ENCODE assay signal across 20 mouse cellular contexts in genomic region chr6:102535599-102535998, GRCm38 (mm10). TPM values are rescaled to one million over a fixed set of nuclear protein-coding genes. Genes with fewer than 3 reads are reported as not detected.
DNase-seq lines count a peak whose midpoint lies in the region; ATAC-seq and TF ChIP-seq lines count a peak whose summit lies in the region.
"Had no signal": no experiment of that assay in that cellular context is flagged by ENCODE, and none has a peak within 500 bp of the region (broad histone marks: within the 10 kb centered on the region; RNA-seq: fewer than 3 reads in every experiment).

No protein-coding gene starts in this region.

- TF ChIP-seq POLR2A in MEL (IDR thresholded peaks at IDR 0.05; ENCODE audit: control insufficient read depth in 1 of 2, insufficient read depth in 1 of 2, low read depth in 1 of 2, low read length in 2 of 2, poor library complexity in 1 of 2) = no peak

- H3K27me3 ChIP-seq in MEL (ENCODE audit: control insufficient read depth in 1 of 2, insufficient read depth in 2 of 2, low read length in 2 of 2) = no peaks in the 10 kb centered on the region
- H3K27me3 ChIP-seq in liver, embryonic 13.5 days = no peaks in the 10 kb centered on the region
- H3K27me3 ChIP-seq: embryonic facial prominence, embryonic 13.5 days; forebrain, embryonic 12.5 days; heart, embryonic 12.5 days; hindbrain, embryonic 15.5 days had no signal

- no peaks in the 10 kb centered on the region for H3K79me2 ChIP-seq in MEL (ENCODE audit: control insufficient read depth, insufficient read depth, low read length, poor library complexity)

- 0 out of 2 replicates have a peak overlapping the region, but pooled peaks have one; percentile 5 for H3K4me2 ChIP-seq in liver, embryonic 13.5 days
- H3K4me2 ChIP-seq: embryonic facial prominence, embryonic 13.5 days; forebrain, embryonic 12.5 days; heart, embryonic 12.5 days; hindbrain, embryonic 15.5 days had no signal

- no peaks in the 10 kb centered on the region for H3K9me3 ChIP-seq in MEL (replicated peaks; ENCODE audit: insufficient read depth, low read length)
- no peaks in the 10 kb centered on the region for H3K9me3 ChIP-seq in liver, embryonic 13.5 days (replicated peaks)
- H3K9me3 ChIP-seq: embryonic facial prominence, embryonic 13.5 days; forebrain, embryonic 12.5 days; heart, embryonic 12.5 days; hindbrain, embryonic 15.5 days had no signal

- peak overlapping the region; percentile 56 for H3K27ac ChIP-seq in MEL (ENCODE audit: control insufficient read depth, low read depth, low read length)
- H3K27ac ChIP-seq in liver, embryonic 13.5 days = peak overlapping the region; percentile 51; the same call in 1 of the 2 replicates
- H3K27ac ChIP-seq: embryonic facial prominence, embryonic 13.5 days; forebrain, embryonic 12.5 days; hindbrain, embryonic 15.5 days had no signal

- 28% methylated on average over 4 of the region's 4 CpGs for WGBS in liver, embryonic 13.5 days (ENCODE audit: insufficient replicate concordance)

- no peak overlapping the region for H3K9ac ChIP-seq in MEL (ENCODE audit: control insufficient read depth, low read depth, low read length, poor library complexity, severe bottlenecking)
- no peak overlapping the region for H3K9ac ChIP-seq in liver, embryonic 13.5 days
- H3K9ac ChIP-seq: embryonic facial prominence, embryonic 13.5 days; forebrain, embryonic 12.5 days; heart, embryonic 12.5 days; hindbrain, embryonic 15.5 days had no signal

- ATAC-seq in liver, embryonic 13.5 days (ENCODE audit: low read depth) = peak; percentile 80
- ATAC-seq in megakaryocyte progenitor cell, adult 5-6 weeks (replicated peaks; ENCODE audit: poor library complexity) = peak; percentile 92
- ATAC-seq: forebrain, embryonic 16.5 days had no signal

- peaks cover 0 to 19% of the 10 kb centered on the region in 2 experiments; a peak in 2 of 4 replicates for H3K36me3 ChIP-seq in MEL (ENCODE audit: control insufficient read depth in 1 of 2, insufficient read depth in 2 of 2, low read length in 2 of 2)
- no peaks in the 10 kb centered on the region for H3K36me3 ChIP-seq in liver, embryonic 13.5 days
- H3K36me3 ChIP-seq: embryonic facial prominence, embryonic 13.5 days; forebrain, embryonic 12.5 days; heart, embryonic 12.5 days; hindbrain, embryonic 15.5 days had no signal

- no peak for TF ChIP-seq CTCF in MEL (IDR thresholded peaks at IDR 0.05 in 2 of 3, conservative IDR thresholded peaks at IDR 0.05 in 1 of 3; ENCODE audit: control insufficient read depth in 1 of 3, insufficient read depth in 1 of 3, low read depth in 2 of 3, low read length in 3 of 3, poor library complexity in 1 of 3, severe bottlenecking in 1 of 3)

- intact Hi-C loops in heart, postnatal 25 days (cut with DNase I) = no loop called here

- TF ChIP-seq EP300 in MEL (IDR thresholded peaks at IDR 0.05; ENCODE audit: low read depth in 1 of 2, low read length in 2 of 2) = peak; percentile 98 to 99

- TF ChIP-seq RAD21 in MEL (IDR thresholded peaks at IDR 0.05; ENCODE audit: low read depth, low read length) = no peak

- peak; percentile 86 for DNase-seq in MEL (ENCODE audit: low read depth, low spot score)
- DNase-seq in c-Kit-positive CD71-positive TER-119-negative erythroid progenitor cells, embryonic 14.5 days (ENCODE audit: low read depth) = peak; percentile 45
- no peak for DNase-seq in liver, embryonic 13.5 days
- DNase-seq in heart, postnatal 25 days (ENCODE audit: low spot score) = no peak
- DNase-seq in frontal cortex, adult 2 months (ENCODE audit: extremely low spot score in 1 of 2, low spot score in 1 of 2) = no peak
- no peak for DNase-seq in spleen, adult 18-20 months
- DNase-seq: adrenal gland, postnatal 10 days; cerebellum, adult 11 months; cerebellum, adult 8-10 months; cerebellum, postnatal 14 days; gastrocnemius, postnatal 14 days; heart, postnatal 36 days had no signal

- H3K4me3 ChIP-seq in MEL (ENCODE audit: control insufficient read depth in 1 of 2, insufficient read depth in 1 of 2, low read depth in 2 of 2, low read length in 2 of 2) = peak overlapping the region in 1 of 2 experiments; percentile 40; a peak in 2 of 4 replicates
- H3K4me3 ChIP-seq in liver, embryonic 13.5 days (replicated peaks) = no peak overlapping the region
- H3K4me3 ChIP-seq: embryonic facial prominence, embryonic 13.5 days; forebrain, embryonic 12.5 days; heart, embryonic 12.5 days; hindbrain, embryonic 15.5 days had no signal

- peaks cover 6 to 15% of the 10 kb centered on the region in 2 experiments; a peak in 3 of 4 replicates for H3K4me1 ChIP-seq in MEL (ENCODE audit: control insufficient read depth in 1 of 2, insufficient read depth in 2 of 2, low read length in 2 of 2)
- H3K4me1 ChIP-seq in liver, embryonic 13.5 days (replicated peaks) = peaks cover 31% of the 10 kb centered on the region
- H3K4me1 ChIP-seq: embryonic facial prominence, embryonic 13.5 days; forebrain, embryonic 12.5 days; heart, embryonic 12.5 days; hindbrain, embryonic 15.5 days had no signal

TF ChIP-seq in MEL, 35 proteins besides CTCF, POLR2A, EP300 and RAD21:
- TF ChIP-seq ZMIZ1 (IDR thresholded peaks at IDR 0.05; ENCODE audit: low read depth, low read length) = 0 out of 2 replicates have a peak, but pooled peaks have one; percentile 23
- TF ChIP-seq ZNF384 (IDR thresholded peaks at IDR 0.05; ENCODE audit: low read depth, low read length) = peak; percentile 99
- TF ChIP-seq KAT2A (conservative IDR thresholded peaks at IDR 0.05; ENCODE audit: low read depth, low read length) = no peak
- TF ChIP-seq GATA1 (IDR thresholded peaks at IDR 0.05; ENCODE audit: low read depth, low read length) = peak; percentile 97
- TF ChIP-seq JUND (IDR thresholded peaks at IDR 0.05; ENCODE audit: low read depth, low read length) = peak; percentile 52; the same call in 1 of the 2 replicates
- peak; percentile 97 for TF ChIP-seq TCF12 (IDR thresholded peaks at IDR 0.05; ENCODE audit: low read depth, low read length)
- peak; percentile 16; the same call in 1 of the 2 replicates for TF ChIP-seq HCFC1 (IDR thresholded peaks at IDR 0.05; ENCODE audit: low read depth, low read length)
- 0 out of 2 replicates have a peak, but pooled peaks have one; percentile 7 for TF ChIP-seq ELF1 (IDR thresholded peaks at IDR 0.05; ENCODE audit: low read depth, low read length)
- peak; percentile 93 for TF ChIP-seq RCOR1 (IDR thresholded peaks at IDR 0.05; ENCODE audit: low read depth, low read length)
- no peak for TF ChIP-seq MAX (IDR thresholded peaks at IDR 0.05; ENCODE audit: low read length)
- no peak for TF ChIP-seq E2F4 (IDR thresholded peaks at IDR 0.05; ENCODE audit: borderline replicate concordance, low read depth, low read length)
- TF ChIP-seq SIN3A (IDR thresholded peaks at IDR 0.05; ENCODE audit: low read length) = peak; percentile 80
- no peak for TF ChIP-seq NELFE (IDR thresholded peaks at IDR 0.05; ENCODE audit: low read depth, low read length)
- peak; percentile 52; the same call in 1 of the 2 replicates for TF ChIP-seq MAFK (IDR thresholded peaks at IDR 0.05; ENCODE audit: borderline replicate concordance, low read depth, low read length)
- TF ChIP-seq TBP (IDR thresholded peaks at IDR 0.05; ENCODE audit: low read depth, low read length) = no peak
- TF ChIP-seq TAL1 (IDR thresholded peaks at IDR 0.05; ENCODE audit: low read length) = peak; percentile 89
- TF ChIP-seq SMC3 (IDR thresholded peaks at IDR 0.05; ENCODE audit: low read depth, low read length) = peak; percentile 18; the same call in 1 of the 2 replicates
- 0 out of 2 replicates have a peak, but pooled peaks have one; percentile 62 for TF ChIP-seq MYC (IDR thresholded peaks at IDR 0.05; ENCODE audit: low read depth, low read length)
- peak; percentile 92 for TF ChIP-seq ETS1 (IDR thresholded peaks at IDR 0.05; ENCODE audit: low read depth, low read length)
- peak; percentile 63; the same call in 1 of the 2 replicates for TF ChIP-seq ZKSCAN1 (IDR thresholded peaks at IDR 0.05; ENCODE audit: low read depth, low read length)
- TF ChIP-seq BHLHE40 (IDR thresholded peaks at IDR 0.05; ENCODE audit: borderline replicate concordance, low read depth, low read length) = peak; percentile 35; the same call in 1 of the 2 replicates
- TF ChIP-seq MYB (IDR thresholded peaks at IDR 0.05; ENCODE audit: low read depth, low read length) = peak; percentile 87

RNA-seq across cellular contexts. Expression of gene Cntn3, which starts 37.3 kb away (rescaled TPM):
- 0.85 and 0.98 TPM in 2 replicates for total RNA-seq in MEL (2012; rRNA removed)
- polyA plus RNA-seq in MEL (2012; ENCODE audit: insufficient read depth in 1 of 2, insufficient read length in 2 of 2, low read depth in 1 of 2, low replicate concordance in 2 of 2, missing spikeins in 1 of 2) = 1 to 10 TPM in 1 of 2 experiments, not detected in 1; 1.1 TPM
- polyA plus RNA-seq in liver, embryonic 13.5 days (2015; fragmentation: Nextera tagmentation; extraction: Ambion mirVana) = 0.78 and 0.84 TPM in 2 replicates
- 0.02 TPM in 1 of 2 replicates, not detected in the other for total RNA-seq in megakaryocyte progenitor cell, adult 5-6 weeks (2015)
- total RNA-seq in megakaryocyte progenitor cell, adult 5-6 weeks (2017) = not detected in 2 replicates
- total RNA-seq in heart, postnatal 25 days (2021) = under 1 TPM; 0.06 to 0.08 TPM
- polyA plus RNA-seq in frontal cortex, adult 2 months (2012; rRNA removed) = 7.2 and 8.1 TPM in 2 replicates
- total RNA-seq: gastrocnemius, adult 18-20 months; granulocyte monocyte progenitor cell, adult 5-6 weeks had no signal

Comparison
In these comparisons a context has a peak if more than half of its experiments do, and no peak if none do; other contexts are left out.
1. DNase-seq: peak in MEL (single experiment) and c-Kit-positive CD71-positive TER-119-negative erythroid progenitor cells, embryonic 14.5 days (single experiment); none in liver, embryonic 13.5 days (single experiment), heart, postnatal 25 days (single experiment), frontal cortex, adult 2 months (0 of 2) and spleen, adult 18-20 months (0 of 2).